ENCODE assay signal across 11 mouse cellular contexts in the genomic region with DNA sequence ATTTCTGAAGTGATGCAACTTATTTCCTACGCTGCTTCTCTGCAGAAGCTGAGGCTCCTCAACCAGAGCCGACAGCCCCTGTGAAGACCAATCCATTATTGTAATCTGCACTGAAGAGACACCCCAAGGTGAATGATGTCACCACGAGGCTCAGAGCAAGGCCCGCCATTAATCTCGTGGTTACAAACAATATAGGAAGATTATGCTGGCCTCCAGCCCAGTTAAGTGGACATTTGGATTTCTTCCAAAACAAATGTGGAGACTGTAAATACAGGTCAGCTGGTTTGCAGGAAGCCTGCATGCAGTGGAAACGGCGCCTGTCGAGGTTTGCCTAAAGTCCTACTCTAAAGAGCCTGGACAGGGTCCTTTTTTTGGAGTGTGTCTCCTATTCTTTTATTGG.
A peak's percentile ranks its signal among the peaks of the same experiment; 100 is the strongest.
DNase-seq lines count a peak whose midpoint lies in the region; ATAC-seq and TF ChIP-seq lines count a peak whose summit lies in the region.
"Had no signal": no experiment of that assay in that cellular context is flagged by ENCODE, and none has a peak within 500 bp of the region (broad histone marks: within the 10 kb centered on the region; RNA-seq: fewer than 3 reads in every experiment).

No protein-coding gene starts in this region.

- no peak for TF ChIP-seq POLR2A in brain, embryonic 14.5 days (IDR thresholded peaks at IDR 0.05; ENCODE audit: borderline replicate concordance, extremely low read depth, insufficient read depth, insufficient read length, poor library complexity, severe bottlenecking)

- TF ChIP-seq CTCF in brain, embryonic 14.5 days (IDR thresholded peaks at IDR 0.05; ENCODE audit: borderline replicate concordance, extremely low read depth, insufficient read depth, insufficient read length): no peak
- TF ChIP-seq CTCF in left cerebral cortex, adult 2 months (IDR thresholded peaks at IDR 0.05): no peak

- WGBS in hindbrain, embryonic 12.5 days: 46% methylated on average over 8 of the region's 8 CpGs
- 79% methylated on average over 8 of the region's 8 CpGs for WGBS in hindbrain, embryonic 10.5 days
- WGBS in kidney, embryonic 15.5 days: 38% methylated on average over 8 of the region's 8 CpGs

- H3K27ac ChIP-seq in hindbrain, embryonic 12.5 days: 0 out of 2 replicates have a peak overlapping the region, but pooled peaks have one; percentile 26
- H3K27ac ChIP-seq in hindbrain, embryonic 10.5 days: no peak overlapping the region; the same call in 1 of the 2 replicates
- peak overlapping the region; percentile 58; the same call in 1 of the 2 replicates for H3K27ac ChIP-seq in kidney, embryonic 15.5 days
- H3K27ac ChIP-seq in left cerebral cortex, adult 2 months: no peak overlapping the region
- H3K27ac ChIP-seq: embryonic facial prominence, embryonic 12.5 days had no signal

- no peak overlapping the region for H3K4me3 ChIP-seq in hindbrain, embryonic 12.5 days
- no peak overlapping the region for H3K4me3 ChIP-seq in hindbrain, embryonic 10.5 days
- H3K4me3 ChIP-seq in kidney, embryonic 15.5 days (replicated peaks): no peak overlapping the region
- H3K4me3 ChIP-seq in left cerebral cortex, adult 2 months: no peak overlapping the region
- H3K4me3 ChIP-seq: embryonic facial prominence, embryonic 12.5 days; myocyte had no signal

- H3K27me3 ChIP-seq in hindbrain, embryonic 12.5 days: peaks cover 2% of the 10 kb centered on the region; the same call in 1 of the 2 replicates
- H3K27me3 ChIP-seq in hindbrain, embryonic 10.5 days (ENCODE audit: insufficient read depth, poor library complexity, severe bottlenecking): peaks cover 14% of the 10 kb centered on the region
- peaks cover 3% of the 10 kb centered on the region; the same call in 1 of the 2 replicates for H3K27me3 ChIP-seq in kidney, embryonic 15.5 days
- H3K27me3 ChIP-seq: embryonic facial prominence, embryonic 12.5 days had no signal

- intact Hi-C loops in left cerebral cortex, adult 2 months (cut with DNase I): no loop called here

- no peaks in the 10 kb centered on the region for H3K9me3 ChIP-seq in hindbrain, embryonic 12.5 days (replicated peaks)
- no peaks in the 10 kb centered on the region for H3K9me3 ChIP-seq in hindbrain, embryonic 10.5 days
- H3K9me3 ChIP-seq in kidney, embryonic 15.5 days (replicated peaks): no peaks in the 10 kb centered on the region
- H3K9me3 ChIP-seq: embryonic facial prominence, embryonic 12.5 days had no signal

- H3K9ac ChIP-seq in hindbrain, embryonic 12.5 days: no peak overlapping the region
- H3K9ac ChIP-seq in kidney, embryonic 15.5 days: no peak overlapping the region
- H3K9ac ChIP-seq: embryonic facial prominence, embryonic 12.5 days had no signal

- no peak overlapping the region for H3K4me2 ChIP-seq in hindbrain, embryonic 12.5 days (replicated peaks)
- H3K4me2 ChIP-seq in kidney, embryonic 15.5 days: no peak overlapping the region
- H3K4me2 ChIP-seq: embryonic facial prominence, embryonic 12.5 days had no signal

- H3K4me1 ChIP-seq in hindbrain, embryonic 12.5 days: peaks cover 44% of the 10 kb centered on the region
- peaks cover 49% of the 10 kb centered on the region for H3K4me1 ChIP-seq in hindbrain, embryonic 10.5 days (replicated peaks)
- peaks cover 50% of the 10 kb centered on the region for H3K4me1 ChIP-seq in kidney, embryonic 15.5 days

- no peak for DNase-seq in hindbrain, embryonic 10.5 days (ENCODE audit: low spot score)
- peak; percentile 85 for DNase-seq in brain, embryonic 14.5 days (ENCODE audit: low read depth)
- peak; percentile 34 for DNase-seq in mesoderm, embryonic 11.5 days (ENCODE audit: low read depth, low spot score)
- DNase-seq in testis, postnatal 14 days (ENCODE audit: low spot score): no peak
- DNase-seq in left cerebral cortex, adult 2 months (ENCODE audit: extremely low spot score in 1 of 2, low spot score in 2 of 2): no peak
- no peak for DNase-seq in gastrocnemius, postnatal 4 days (ENCODE audit: low spot score in 2 of 2)

- 0 out of 2 replicates have a peak, but pooled peaks have one; percentile 29 for ATAC-seq in hindbrain, embryonic 12.5 days (ENCODE audit: low FRiP score)
- peak; percentile 62 for ATAC-seq in kidney, embryonic 15.5 days (replicated peaks; ENCODE audit: low FRiP score)

- no peaks in the 10 kb centered on the region for H3K36me3 ChIP-seq in hindbrain, embryonic 12.5 days
- H3K36me3 ChIP-seq in hindbrain, embryonic 10.5 days: no peaks in the 10 kb centered on the region
- H3K36me3 ChIP-seq in kidney, embryonic 15.5 days: no peaks in the 10 kb centered on the region
- H3K36me3 ChIP-seq: embryonic facial prominence, embryonic 12.5 days; G1E had no signal

Comparison
In these comparisons a context has a peak if more than half of its experiments do, and no peak if none do; other contexts are left out.
1. H3K27ac ChIP-seq: peak in hindbrain, embryonic 12.5 days (single experiment) and kidney, embryonic 15.5 days (single experiment); none in hindbrain, embryonic 10.5 days (single experiment) and left cerebral cortex, adult 2 months (single experiment).
2. DNase-seq: peak in brain, embryonic 14.5 days (single experiment) and mesoderm, embryonic 11.5 days (single experiment); none in hindbrain, embryonic 10.5 days (single experiment), testis, postnatal 14 days (single experiment), left cerebral cortex, adult 2 months (0 of 2) and gastrocnemius, postnatal 4 days (0 of 2).